Mouse (Mus musculus) CH12.LX (cell line): ENCODE measurements at regions not wholly inside any gene's neighbourhood (a gene's known extent, or its start where the extent isn't known, plus 50 kb on each side); places are given as distances from the start of the nearest gene placed in this dataset.

Experiments used
- DNase-seq: peaks from one replicate; pipeline ENCODE4 v3.0.0-alpha.2; 2013; ENCODE audit errors: extremely low read depth
- H3K27ac ChIP-seq: 2 replicates; pipeline ENCODE4 v1.5.1; 2012; ENCODE audit warnings: low read depth, mild to moderate bottlenecking, control low read depth, moderate library complexity; ENCODE audit not compliant: insufficient read depth
- H3K27me3 ChIP-seq: replicated peaks from 2 replicates; pipeline ENCODE3; 2012; ENCODE audit warnings: inconsistent platforms
- H3K36me3 ChIP-seq, 2 experiments: replicated peaks in 1 of 2; 2 replicates each; pipeline versions ENCODE3 to v1.6.1; 2012; ENCODE audit warnings: inconsistent platforms in 1 of 2, low read length in 1 of 2, mild to moderate bottlenecking in 1 of 2, mixed read lengths in 1 of 2, moderate library complexity in 1 of 2; ENCODE audit not compliant: control insufficient read depth in 1 of 2, insufficient read depth in 1 of 2
- H3K4me1 ChIP-seq, 2 experiments: 2 replicates each; pipeline ENCODE4 v1.6.1; 2012; ENCODE audit warnings: inconsistent platforms in 1 of 2, moderate library complexity in 1 of 2; ENCODE audit not compliant: insufficient read depth in 2 of 2, control insufficient read depth in 1 of 2
- H3K4me2 ChIP-seq: 2 replicates; pipeline ENCODE4 v1.6.1; 2012; ENCODE audit warnings: low read depth, mild to moderate bottlenecking, control low read depth; ENCODE audit not compliant: poor library complexity, insufficient read depth, severe bottlenecking
- H3K4me3 ChIP-seq, 3 experiments: fragments of 150-350 bp in 1 of 3; sonication (generic) in 1 of 3; replicated peaks in 1 of 3; 2 replicates each; pipeline versions ENCODE3 to v1.5.1; 2011 to 2012; ENCODE audit warnings: low read depth in 2 of 3, low read length in 2 of 3, mild to moderate bottlenecking in 2 of 3, moderate library complexity in 2 of 3, control low read depth in 1 of 3, improper control_type of control experiment in 1 of 3, inconsistent platforms in 1 of 3, mixed read lengths in 1 of 3; ENCODE audit not compliant: poor library complexity in 1 of 3
- H3K79me2 ChIP-seq: replicated peaks from 2 replicates; pipeline ENCODE4 v1.6.1; 2012; ENCODE audit warnings: mild to moderate bottlenecking, moderate library complexity; ENCODE audit not compliant: control insufficient read depth, poor library complexity, insufficient read depth, severe bottlenecking; ENCODE audit errors: extremely low read depth
- H3K9ac ChIP-seq: 2 replicates; pipeline ENCODE4 v1.6.1; 2012; ENCODE audit warnings: low read depth, mild to moderate bottlenecking, control low read depth, moderate library complexity; ENCODE audit not compliant: insufficient read depth
- H3K9me3 ChIP-seq: replicated peaks from 2 replicates; pipeline ENCODE3; 2012; ENCODE audit warnings: low read length, inconsistent platforms, mixed read lengths
- BHLHE40 ChIP-seq: IDR thresholded peaks from 2 replicates; pipeline ENCODE4 v1.6.1; 2011; ENCODE audit warnings: mild to moderate bottlenecking, low read depth, low read length, improper control_type of control experiment
- CHD1 ChIP-seq: IDR thresholded peaks from 2 replicates; pipeline ENCODE4 v1.6.1; 2012; ENCODE audit warnings: low read depth, low read length, improper control_type of control experiment, inconsistent platforms
- CHD2 ChIP-seq: IDR thresholded peaks from 2 replicates; pipeline ENCODE4 v1.6.1; 2011; ENCODE audit warnings: low read length, improper control_type of control experiment
- CTCF ChIP-seq, 2 experiments: IDR thresholded peaks in 1 of 2; conservative IDR thresholded peaks in 1 of 2; 2 replicates each; pipeline ENCODE4 v1.5.1; 2011 to 2012; ENCODE audit warnings: low read depth in 2 of 2, low read length in 2 of 2, improper control_type of control experiment in 1 of 2, inconsistent platforms in 1 of 2, mild to moderate bottlenecking in 1 of 2, moderate library complexity in 1 of 2
- ELF1 ChIP-seq: IDR thresholded peaks from 2 replicates; pipeline ENCODE4 v1.6.1; 2014; ENCODE audit warnings: low read depth, mild to moderate bottlenecking, inconsistent platforms, low read length, improper control_type of control experiment
- EP300 ChIP-seq: IDR thresholded peaks from 2 replicates; pipeline ENCODE4 v1.6.1; 2011; ENCODE audit warnings: low read length, improper control_type of control experiment
- GABPA ChIP-seq: IDR thresholded peaks from 2 replicates; pipeline ENCODE4 v1.6.1; 2012; ENCODE audit warnings: low read depth, low read length, improper control_type of control experiment, inconsistent platforms; ENCODE audit not compliant: insufficient replicate concordance
- HCFC1 ChIP-seq: IDR thresholded peaks from 2 replicates; pipeline ENCODE4 v1.6.1; 2012; ENCODE audit warnings: low read depth, mild to moderate bottlenecking, inconsistent platforms, low read length, improper control_type of control experiment
- IRF4 ChIP-seq: IDR thresholded peaks from 2 replicates; pipeline ENCODE4 v1.6.1; 2014; ENCODE audit warnings: low read depth, mild to moderate bottlenecking, inconsistent platforms, low read length, improper control_type of control experiment
- JUN ChIP-seq: IDR thresholded peaks from 2 replicates; pipeline ENCODE4 v1.6.1; 2011; ENCODE audit warnings: low read depth, mild to moderate bottlenecking, low read length, improper control_type of control experiment, moderate library complexity; ENCODE audit not compliant: insufficient read depth
- JUND ChIP-seq: conservative IDR thresholded peaks from 2 replicates; pipeline ENCODE4 v1.6.1; 2011; ENCODE audit warnings: low read depth, low read length, improper control_type of control experiment
- MAFK ChIP-seq: IDR thresholded peaks from 2 replicates; pipeline ENCODE4 v1.6.1; 2011; ENCODE audit warnings: low read length, improper control_type of control experiment; ENCODE audit not compliant: insufficient replicate concordance
- MAX ChIP-seq: IDR thresholded peaks from 2 replicates; pipeline ENCODE4 v1.6.1; 2011; ENCODE audit warnings: low read length, improper control_type of control experiment
- MAZ ChIP-seq: IDR thresholded peaks from 2 replicates; pipeline ENCODE4 v1.6.1; 2012; ENCODE audit warnings: low read depth, mild to moderate bottlenecking, inconsistent platforms, low read length, improper control_type of control experiment, moderate library complexity
- MXI1 ChIP-seq: IDR thresholded peaks from 2 replicates; pipeline ENCODE4 v1.6.1; 2011; ENCODE audit warnings: mild to moderate bottlenecking, low read depth, low read length, improper control_type of control experiment
- MYC ChIP-seq: IDR thresholded peaks from 2 replicates; pipeline ENCODE4 v1.6.1; 2011; ENCODE audit warnings: low read depth, mild to moderate bottlenecking, improper control_type of control experiment, low read length
- NRF1 ChIP-seq: IDR thresholded peaks from 2 replicates; pipeline ENCODE4 v1.6.1; 2014; ENCODE audit warnings: low read depth, mild to moderate bottlenecking, inconsistent platforms, low read length, improper control_type of control experiment, moderate library complexity
- PAX5 ChIP-seq: IDR thresholded peaks from 2 replicates; pipeline ENCODE4 v1.6.1; 2012; ENCODE audit warnings: low read length, inconsistent platforms, mixed read lengths
- POLR2A ChIP-seq: IDR thresholded peaks from 2 replicates; pipeline ENCODE4 v1.6.1; 2011; ENCODE audit warnings: low read depth, mild to moderate bottlenecking, improper control_type of control experiment, low read length
- POLR2AphosphoS2 ChIP-seq: IDR thresholded peaks from 2 replicates; pipeline ENCODE4 v1.6.1; 2011; ENCODE audit warnings: low read depth, low read length, improper control_type of control experiment
- RAD21 ChIP-seq: IDR thresholded peaks from 2 replicates; pipeline ENCODE4 v1.6.1; 2011; ENCODE audit warnings: low read depth, mild to moderate bottlenecking, low read length, improper control_type of control experiment, moderate library complexity
- SIN3A ChIP-seq: IDR thresholded peaks from 2 replicates; pipeline ENCODE4 v1.6.1; 2012; ENCODE audit warnings: low read length, improper control_type of control experiment, inconsistent platforms
- SMC3 ChIP-seq: IDR thresholded peaks from 2 replicates; pipeline ENCODE4 v1.6.1; 2011; ENCODE audit warnings: low read depth, low read length, improper control_type of control experiment
- UBTF ChIP-seq: IDR thresholded peaks from 2 replicates; pipeline ENCODE4 v1.6.1; 2012; ENCODE audit warnings: low read depth, mild to moderate bottlenecking, inconsistent platforms, low read length, improper control_type of control experiment, moderate library complexity
- USF1 ChIP-seq: IDR thresholded peaks from 2 replicates; pipeline ENCODE4 v1.6.1; 2014; ENCODE audit warnings: low read depth, mild to moderate bottlenecking, inconsistent platforms, low read length, improper control_type of control experiment
- USF2 ChIP-seq: conservative IDR thresholded peaks from 2 replicates; pipeline ENCODE4 v1.6.1; 2011; ENCODE audit warnings: low read depth, low read length, improper control_type of control experiment
- ZC3H11A ChIP-seq: IDR thresholded peaks from 2 replicates; pipeline ENCODE4 v1.6.1; 2012; ENCODE audit warnings: low read depth, mild to moderate bottlenecking, inconsistent platforms, low read length, improper control_type of control experiment
- ZMIZ1 ChIP-seq: IDR thresholded peaks from 2 replicates; pipeline ENCODE4 v1.6.1; 2012; ENCODE audit warnings: low read depth, mild to moderate bottlenecking, inconsistent platforms, low read length, improper control_type of control experiment
- ZNF384 ChIP-seq: IDR thresholded peaks from 2 replicates; pipeline ENCODE4 v1.6.1; 2012; ENCODE audit warnings: low read depth, low read length, improper control_type of control experiment, inconsistent platforms
- dilution Hi-C: fragments of 300-500 bp; cut with MboI; formaldehyde crosslinking; loops from 2 replicates; pipeline ENCODE4 v1.14.3; 2020; ENCODE audit warnings: low sequenced_read_pairs; ENCODE audit not compliant: extremely low pct_unique_long_range_greater_than_20kb, extremely low pct_ligation_motif_present
- in situ Hi-C: fragments of 300-500 bp; cut with MboI; formaldehyde crosslinking; loops from 3 replicates; pipeline ENCODE4 v1.14.3; 2019; ENCODE audit warnings: low sequenced_read_pairs, low pct_ligation_motif_present, low pct_unique_long_range_greater_than_20kb, mixed read lengths

- H3K27ac ChIP-seq: no peak overlapping the region
Observed at GRCm38 (mm10) chr2:124990976-124991375, 76.9 kb upstream of the Slc24a5 start.

GRCm38 (mm10) chr2:125015007-125015406 lies 52.9 kb upstream of the Slc24a5 start:
- no peaks in the 10 kb centered on the region for H3K79me2 ChIP-seq
- H3K27me3 ChIP-seq: no peaks in the 10 kb centered on the region
- no peak overlapping the region for H3K9ac ChIP-seq
- H3K4me1 ChIP-seq: no peaks in the 10 kb centered on the region
- TF ChIP-seq CHD1: no peak
- no peak for TF ChIP-seq JUND
- no peak for TF ChIP-seq ZNF384
- no peak for TF ChIP-seq NRF1
- TF ChIP-seq HCFC1: no peak
- TF ChIP-seq ZC3H11A: no peak
- no peak for TF ChIP-seq CTCF (conservative IDR thresholded peaks at IDR 0.05 in 1 of 2, IDR thresholded peaks at IDR 0.05 in 1 of 2; ENCODE audit: low read depth in 2 of 2, low read length in 2 of 2)
- TF ChIP-seq GABPA: no peak
- TF ChIP-seq SMC3: no peak
- TF ChIP-seq MYC: no peak
- TF ChIP-seq SIN3A: no peak
- TF ChIP-seq JUN: no peak
- TF ChIP-seq MAFK: no peak
- TF ChIP-seq IRF4: no peak
- dilution Hi-C loops: no loop called here
- H3K4me2 ChIP-seq: no peak overlapping the region
- H3K27ac ChIP-seq: no peak overlapping the region
- no peaks in the 10 kb centered on the region for H3K36me3 ChIP-seq
- in situ Hi-C loops: no loop called here
- DNase-seq: no peak
- peaks cover 69% of the 10 kb centered on the region for H3K9me3 ChIP-seq
- H3K4me3 ChIP-seq: no peak overlapping the region

More at GRCm38 (mm10) chr2:124990976-124991375, 76.9 kb upstream of the Slc24a5 start:
- H3K9ac ChIP-seq: no peak overlapping the region
- peaks cover 58% of the 10 kb centered on the region for H3K9me3 ChIP-seq
- H3K79me2 ChIP-seq: no peaks in the 10 kb centered on the region
- TF ChIP-seq POLR2AphosphoS2 (no peak), ZNF384 (no peak), IRF4 (no peak), PAX5 (no peak), USF2 (no peak), CHD2 (no peak), MXI1 (no peak), EP300 (no peak), MAZ (no peak), GABPA (no peak), USF1 (no peak), CHD1 (no peak), RAD21 (no peak), UBTF (no peak), ZMIZ1 (no peak), ELF1 (no peak), MAFK (no peak), POLR2A (no peak), MAX (no peak), BHLHE40 (no peak)
- TF ChIP-seq, all 38 proteins: peak for 0
- in situ Hi-C loops (no loop called here), dilution Hi-C loops (no loop called here)
- no peaks in the 10 kb centered on the region for H3K27me3 ChIP-seq
- no peak overlapping the region for H3K4me3 ChIP-seq
- H3K36me3 ChIP-seq: no peaks in the 10 kb centered on the region
- H3K4me1 ChIP-seq: no peaks in the 10 kb centered on the region
- no peak for DNase-seq
- no peak overlapping the region for H3K4me2 ChIP-seq
